Mouse (Mus musculus) stomach, embryonic 15.5 days (tissue): ENCODE measurements around the gene 1520401A03Rik. TPM values are rescaled to one million over a fixed set of nuclear protein-coding genes. Genes with fewer than 3 reads are reported as not detected.

Experiments
- ATAC-seq: fragments of 200-750 bp; cut with Nextera tagmentation; 2 replicates; pipeline ENCODE4 v1.8.0; 2017; ENCODE audit warnings: low read depth, moderate number of reproducible peaks, moderate TSS enrichment; ENCODE audit not compliant: insufficient read depth, low FRiP score
- H3K27ac ChIP-seq: fragments of 300-500 bp; sonication (generic); 2 replicates; pipeline ENCODE4 v1.5.1; 2015; ENCODE audit warnings: mild to moderate bottlenecking, inconsistent platforms
- H3K27me3 ChIP-seq: fragments of 300-500 bp; sonication (generic); replicated peaks from 2 replicates; pipeline ENCODE4 v1.6.1; 2015; ENCODE audit warnings: inconsistent platforms
- H3K36me3 ChIP-seq: fragments of 300-500 bp; sonication (generic); 2 replicates; pipeline ENCODE4 v1.6.1; 2015; ENCODE audit warnings: inconsistent platforms
- H3K4me1 ChIP-seq: fragments of 300-500 bp; sonication (generic); 2 replicates; pipeline ENCODE4 v1.6.1; 2015; ENCODE audit warnings: inconsistent platforms
- H3K4me2 ChIP-seq: fragments of 300-500 bp; sonication (generic); 2 replicates; pipeline ENCODE4 v1.6.1; 2015; ENCODE audit warnings: mild to moderate bottlenecking, inconsistent platforms
- H3K4me3 ChIP-seq: fragments of 300-500 bp; sonication (generic); replicated peaks from 2 replicates; pipeline ENCODE4 v1.5.1; 2015; ENCODE audit warnings: inconsistent platforms
- H3K9ac ChIP-seq: fragments of 300-500 bp; sonication (generic); 2 replicates; pipeline ENCODE4 v1.6.1; 2015; ENCODE audit warnings: inconsistent platforms
- H3K9me3 ChIP-seq: fragments of 300-500 bp; sonication (generic); 2 replicates; pipeline ENCODE4 v1.6.1; 2016; ENCODE audit warnings: inconsistent platforms
- WGBS: fragments of 180-500 bp; shearing (Covaris S2); methylation state at CpG from one replicate; pipeline ENCODE4 v1.1.7; 2015; 5-methylcytosine and 5-hydroxymethylcytosine counted together
- polyA plus RNA-seq: library from polyadenylated mRNA; unstranded; fragments of >200 nt; fragmentation: Nextera tagmentation; extraction: Ambion mirVana; gene quantifications from 2 replicates; pipeline ENCODE4 v1.2.1, GENCODE M21; 2015

1520401A03Rik gene
- polyA plus RNA-seq, 1 experiment from 2014 or later = 0.22 TPM

DNA sequence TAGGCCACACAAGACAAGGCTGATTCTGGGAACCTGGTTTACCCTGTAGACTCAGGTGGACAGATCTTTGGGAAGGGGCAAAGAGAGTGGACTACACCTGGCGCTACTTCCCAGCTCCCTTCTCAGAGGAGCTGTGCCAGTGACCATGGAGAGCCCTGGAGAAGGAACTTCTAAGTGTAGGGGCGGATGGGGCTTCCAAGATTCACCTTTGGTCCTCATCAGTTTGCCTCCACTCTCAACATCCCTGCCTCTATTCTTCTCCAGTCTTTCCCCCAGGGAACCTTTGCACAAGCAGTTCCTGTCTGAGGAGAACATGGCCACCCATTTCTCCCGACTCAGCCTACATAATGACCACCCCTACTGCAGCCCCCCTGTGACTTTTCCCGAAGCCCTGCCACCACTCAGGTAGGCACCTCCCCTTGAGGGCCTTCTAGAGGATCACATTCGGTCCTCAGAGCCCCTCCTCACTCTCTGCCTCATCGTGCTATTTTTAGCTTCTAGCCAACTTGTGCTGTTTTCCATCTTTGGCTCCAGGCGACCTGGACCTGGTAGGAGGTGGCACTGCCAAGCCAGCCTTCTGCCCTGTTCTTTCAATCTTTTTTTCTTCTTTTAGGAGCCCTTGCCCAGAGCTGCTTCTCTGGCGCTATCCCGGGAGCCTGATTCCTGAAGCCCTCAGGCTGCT is 48.2 kb downstream of the 1520401A03Rik start:
- Histone ChIP-seq H3K9me3 (no peaks in the 10 kb centered on the region), H3K4me1 (peaks cover 45% of the 10 kb centered on the region)

DNA sequence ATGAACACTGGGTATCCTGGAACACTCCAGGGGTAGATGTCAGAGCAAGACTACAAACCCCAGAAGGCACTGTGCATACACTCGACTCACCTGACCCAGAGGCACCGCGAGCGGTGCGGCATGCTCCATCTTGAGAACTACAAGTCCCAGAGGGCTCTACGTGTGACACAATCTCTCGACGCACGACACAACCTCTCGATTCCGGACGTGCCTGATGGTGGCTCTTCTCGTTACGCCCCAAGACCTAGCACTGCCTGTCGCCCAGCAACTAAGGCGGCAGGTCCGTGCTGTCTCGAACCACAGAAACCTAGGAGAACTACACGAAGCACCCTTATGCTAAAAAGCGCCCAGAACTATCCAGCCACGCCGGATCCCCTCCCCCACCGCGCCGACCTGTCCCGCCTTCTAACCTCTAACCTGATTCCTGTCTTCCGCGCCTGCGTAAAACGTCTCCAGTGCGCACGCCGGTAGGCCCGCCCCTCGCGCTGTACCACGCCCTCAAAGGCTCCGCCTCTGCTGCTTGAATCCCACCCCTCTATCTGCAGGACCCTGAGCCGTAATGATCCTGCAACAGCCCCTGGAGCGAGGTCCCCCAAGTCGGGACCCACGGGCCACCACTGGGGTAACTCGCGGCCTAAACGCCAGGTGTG is 49.0 kb downstream of the 1520401A03Rik start, which contains the start of the genes Hcfc1r1 and Thoc6:
Gene Hcfc1r1 (plus strand): TSS at position 173 of the 650 bp plus-strand sequence.
Gene Thoc6 (minus strand): TSS at position 459 of the 650 bp plus-strand sequence.
- Histone ChIP-seq H3K27me3 (peaks cover 3% of the 10 kb centered on the region; the same call in 1 of the 2 replicates), H3K4me3 (peak within 1 kb of the TSS; percentile 72), H3K4me1 (peaks cover 40% of the 10 kb centered on the region), H3K4me2 (peak within 1 kb of the TSS; percentile 96), H3K27ac (peak within 1 kb of the TSS; percentile 83), H3K36me3 (peaks cover 13% of the 10 kb centered on the region), H3K9me3 (no peaks in the 10 kb centered on the region), H3K9ac (peak within 1 kb of the TSS; percentile 52)
- ATAC-seq = peak; percentile 93
- WGBS = under 1% methylated on average over 45 of the region's 45 CpGs

More for the DNA sequence above, 48.2 kb downstream of the 1520401A03Rik start:
- Histone ChIP-seq H3K36me3 (peaks cover 7% of the 10 kb centered on the region; the same call in 1 of the 2 replicates), H3K9ac (peak overlapping the region; percentile 52), H3K27ac (peak overlapping the region; percentile 83), H3K4me2 (peak overlapping the region; percentile 96), H3K27me3 (peaks cover 7% of the 10 kb centered on the region), H3K4me3 (peak overlapping the region; percentile 72)
- ATAC-seq = no peak
- WGBS = 37% methylated on average over 9 of the region's 9 CpGs

DNA sequence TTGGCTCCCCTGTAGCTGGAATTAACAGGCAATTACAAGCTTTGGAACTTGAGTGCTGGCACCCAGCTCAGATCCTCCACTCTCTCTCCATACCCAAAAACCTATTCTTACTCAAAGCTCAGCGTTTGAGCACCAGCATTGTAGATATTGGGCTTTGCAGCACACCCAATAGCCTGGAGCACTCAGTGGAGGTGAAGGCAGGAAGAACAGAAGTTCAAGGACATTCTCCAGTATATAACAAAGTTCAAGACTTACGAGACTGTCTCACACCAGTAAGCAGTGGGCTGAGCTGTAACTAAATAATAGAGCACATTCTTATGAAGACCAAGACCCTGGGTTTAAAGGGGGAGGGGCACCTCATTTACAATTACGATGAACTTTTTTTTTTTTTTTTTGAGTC is 49.8 kb downstream of the 1520401A03Rik start:
- Histone ChIP-seq H3K9me3 (no peaks in the 10 kb centered on the region), H3K4me1 (peaks cover 40% of the 10 kb centered on the region), H3K36me3 (peaks cover 13% of the 10 kb centered on the region), H3K4me2 (peak overlapping the region; percentile 96), H3K4me3 (peak overlapping the region; percentile 72), H3K27ac (no peak overlapping the region), H3K9ac (no peak overlapping the region), H3K27me3 (no peaks in the 10 kb centered on the region)
- WGBS = 62% methylated on average over 3 of the region's 3 CpGs
- no peak for ATAC-seq

DNA sequence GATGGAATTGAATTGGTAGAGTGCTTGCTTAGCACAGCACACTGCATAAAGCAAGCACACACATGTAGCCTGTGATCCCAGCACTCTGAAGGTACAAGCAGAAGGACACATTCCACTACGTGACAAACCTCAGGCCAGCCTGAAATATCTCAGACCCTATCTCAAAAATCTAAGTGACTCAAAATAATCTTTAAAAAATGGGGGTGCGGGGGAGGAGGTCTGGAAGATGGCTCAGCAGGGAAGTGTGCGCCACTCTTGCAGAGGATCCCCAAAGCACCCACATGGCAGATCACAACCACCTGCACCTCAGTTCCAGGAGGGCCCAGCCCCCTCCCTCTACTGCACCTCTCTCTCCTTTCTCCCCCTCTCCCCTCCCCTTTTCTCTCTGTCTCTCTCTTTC is 51.1 kb downstream of the 1520401A03Rik start:
- H3K27me3 ChIP-seq = no peaks in the 10 kb centered on the region
- peaks cover 32% of the 10 kb centered on the region for H3K4me1 ChIP-seq
- no peak overlapping the region for H3K27ac ChIP-seq
- ATAC-seq = no peak
- no peaks in the 10 kb centered on the region for H3K9me3 ChIP-seq
- H3K9ac ChIP-seq = no peak overlapping the region
- peaks cover 20% of the 10 kb centered on the region for H3K36me3 ChIP-seq
- no peak overlapping the region for H3K4me3 ChIP-seq
- H3K4me2 ChIP-seq = no peak overlapping the region
- WGBS = 85% methylated on average over 3 of the region's 3 CpGs

DNA sequence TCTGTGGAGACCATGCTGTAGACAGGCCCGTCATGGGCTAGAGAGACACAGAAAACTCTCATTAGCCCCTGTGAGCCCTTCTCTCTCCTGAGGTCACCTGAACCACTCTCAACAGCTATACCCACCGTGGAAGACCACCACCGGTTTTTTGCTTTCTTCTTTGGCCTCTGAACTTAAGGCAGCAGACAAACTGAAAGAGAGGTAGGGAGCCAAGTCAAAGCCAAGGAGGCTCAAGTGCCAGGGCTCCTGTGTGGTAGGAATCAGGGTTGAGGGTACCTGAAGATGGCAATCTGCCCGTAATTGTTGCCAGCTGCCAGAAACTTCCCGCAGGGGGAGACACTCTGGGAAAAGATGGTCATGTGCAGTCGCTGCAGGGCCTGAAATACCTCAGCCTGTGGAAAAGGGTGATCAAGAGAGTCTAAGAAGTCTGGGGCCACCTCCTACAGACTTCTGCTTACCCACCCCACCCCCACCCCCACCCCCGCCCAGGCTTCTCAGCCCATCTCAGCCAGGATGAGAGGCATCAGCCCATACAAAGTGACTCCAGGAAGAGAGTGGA is 52.0 kb downstream of the 1520401A03Rik start:
- H3K9ac ChIP-seq = no peak overlapping the region
- H3K27me3 ChIP-seq = no peaks in the 10 kb centered on the region
- peaks cover 20% of the 10 kb centered on the region for H3K36me3 ChIP-seq
- ATAC-seq = no peak
- no peak overlapping the region for H3K4me3 ChIP-seq
- H3K4me2 ChIP-seq = no peak overlapping the region
- H3K9me3 ChIP-seq = no peaks in the 10 kb centered on the region
- H3K27ac ChIP-seq = no peak overlapping the region
- peaks cover 23% of the 10 kb centered on the region for H3K4me1 ChIP-seq
- WGBS = 90% methylated on average over 7 of the region's 7 CpGs

DNA sequence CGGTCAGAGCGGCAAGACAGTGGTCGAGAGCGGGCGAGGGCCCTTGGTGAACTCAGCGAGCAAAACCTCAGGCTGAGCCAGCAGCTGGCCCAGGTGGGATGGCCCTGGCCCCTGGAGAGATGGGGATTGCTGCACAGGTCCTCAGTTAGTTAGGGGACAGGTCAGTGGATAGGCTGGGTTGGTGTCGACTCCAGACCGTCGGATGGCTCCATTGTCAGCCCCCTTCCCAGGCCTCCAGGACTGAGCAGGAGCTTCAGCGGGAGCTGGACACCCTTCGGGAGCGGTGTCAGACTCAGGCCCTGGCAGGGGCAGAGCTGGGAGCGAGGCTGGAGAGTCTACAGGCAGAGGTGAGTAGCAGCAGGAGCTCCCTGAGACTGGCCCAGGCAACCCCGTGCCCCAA is 57.1 kb downstream of the 1520401A03Rik start:
- Histone ChIP-seq H3K36me3 (peaks cover 20% of the 10 kb centered on the region), H3K4me3 (no peak overlapping the region), H3K4me2 (no peak overlapping the region), H3K27me3 (peaks cover 16% of the 10 kb centered on the region), H3K9me3 (no peaks in the 10 kb centered on the region), H3K9ac (no peak overlapping the region), H3K27ac (no peak overlapping the region), H3K4me1 (0 out of 2 replicates have a peak, but pooled peaks cover 5% of the 10 kb centered on the region)
- WGBS = 80% methylated on average over 14 of the region's 14 CpGs
- ATAC-seq = no peak

DNA sequence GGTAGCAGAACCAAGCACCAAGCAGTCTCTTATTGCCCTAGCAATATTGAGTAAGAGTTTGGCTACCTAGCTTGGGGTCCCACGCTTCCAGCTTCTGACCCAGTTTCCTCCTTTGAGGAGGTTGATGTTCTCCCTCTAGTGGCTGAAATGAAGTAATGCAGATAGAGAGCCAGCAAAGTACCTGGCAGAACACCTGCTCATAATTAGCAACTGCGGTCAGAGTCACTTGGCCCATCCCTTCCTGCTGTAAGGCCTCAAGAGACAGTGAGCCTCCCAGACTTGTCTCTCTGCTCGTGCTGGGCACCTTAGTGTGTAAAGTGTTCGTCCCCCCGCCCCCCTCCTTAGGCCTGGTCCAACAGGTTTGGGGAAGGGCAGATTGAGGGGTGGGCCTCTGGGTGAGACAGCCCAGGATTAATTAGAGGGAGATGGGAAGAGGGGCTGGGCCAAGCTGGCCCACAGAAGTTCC is 58.0 kb downstream of the 1520401A03Rik start:
- Histone ChIP-seq H3K9me3 (no peaks in the 10 kb centered on the region), H3K36me3 (peaks cover 13% of the 10 kb centered on the region), H3K9ac (no peak overlapping the region), H3K27me3 (peaks cover 25% of the 10 kb centered on the region), H3K4me3 (no peak overlapping the region), H3K4me2 (no peak overlapping the region), H3K4me1 (0 out of 2 replicates have a peak, but pooled peaks cover 5% of the 10 kb centered on the region), H3K27ac (no peak overlapping the region)
- WGBS = 12% methylated on average over 5 of the region's 5 CpGs
- peak; percentile 14; the same call in 1 of the 2 replicates for ATAC-seq

DNA sequence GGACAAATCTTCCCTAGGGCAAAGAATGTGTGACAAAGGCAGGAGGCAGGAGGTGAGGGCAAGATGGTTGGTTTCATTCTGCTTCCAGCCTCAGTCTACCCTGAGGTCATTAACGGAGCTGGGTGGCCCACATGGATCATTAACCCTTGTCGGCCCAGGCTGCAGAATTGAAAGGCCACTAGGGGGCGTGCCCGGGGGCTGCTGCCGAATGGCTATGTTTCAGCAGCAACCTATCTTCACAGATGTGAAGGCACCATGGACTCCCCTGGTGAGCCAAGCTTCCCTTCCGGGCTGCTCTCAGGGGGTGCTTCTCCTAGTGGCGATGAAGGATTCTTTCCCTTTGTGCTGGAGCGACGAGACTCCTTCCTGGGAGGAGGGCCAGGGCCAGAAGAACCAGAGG is 61.1 kb downstream of the 1520401A03Rik start:
- Histone ChIP-seq H3K4me1 (0 out of 2 replicates have a peak, but pooled peaks cover 5% of the 10 kb centered on the region), H3K27ac (no peak overlapping the region), H3K4me2 (peak overlapping the region; percentile 55), H3K27me3 (peaks cover 26% of the 10 kb centered on the region), H3K9me3 (no peaks in the 10 kb centered on the region), H3K4me3 (no peak overlapping the region), H3K36me3 (no peaks in the 10 kb centered on the region), H3K9ac (no peak overlapping the region)
- WGBS = 2% methylated on average over 9 of the region's 9 CpGs
- no peak for ATAC-seq

DNA sequence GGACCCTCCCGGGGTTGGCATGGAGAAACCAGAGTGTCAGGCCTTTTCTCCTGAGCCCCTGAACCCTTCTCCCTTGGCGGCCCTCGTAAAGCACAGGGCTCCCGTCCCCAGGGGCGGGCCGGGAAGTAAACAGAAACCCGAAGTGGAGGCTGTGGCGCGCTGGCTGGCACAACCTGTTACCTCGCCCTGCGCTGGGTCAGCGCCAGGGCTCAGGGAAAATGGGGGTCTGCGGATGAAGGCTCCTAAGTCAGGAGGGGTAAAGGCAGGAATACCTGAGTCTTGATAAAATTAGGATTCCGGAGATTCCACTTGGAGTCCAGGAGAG is 61.7 kb downstream of the 1520401A03Rik start:
- Histone ChIP-seq H3K9ac (no peak overlapping the region), H3K9me3 (no peaks in the 10 kb centered on the region), H3K27ac (peak overlapping the region; percentile 60; the same call in 1 of the 2 replicates), H3K4me3 (peak overlapping the region; percentile 37), H3K4me2 (peak overlapping the region; percentile 55), H3K4me1 (0 out of 2 replicates have a peak, but pooled peaks cover 5% of the 10 kb centered on the region), H3K36me3 (no peaks in the 10 kb centered on the region), H3K27me3 (peaks cover 26% of the 10 kb centered on the region)
- 4% methylated on average over 14 of the region's 14 CpGs for WGBS
- peak; percentile 63; the same call in 1 of the 2 replicates for ATAC-seq

DNA sequence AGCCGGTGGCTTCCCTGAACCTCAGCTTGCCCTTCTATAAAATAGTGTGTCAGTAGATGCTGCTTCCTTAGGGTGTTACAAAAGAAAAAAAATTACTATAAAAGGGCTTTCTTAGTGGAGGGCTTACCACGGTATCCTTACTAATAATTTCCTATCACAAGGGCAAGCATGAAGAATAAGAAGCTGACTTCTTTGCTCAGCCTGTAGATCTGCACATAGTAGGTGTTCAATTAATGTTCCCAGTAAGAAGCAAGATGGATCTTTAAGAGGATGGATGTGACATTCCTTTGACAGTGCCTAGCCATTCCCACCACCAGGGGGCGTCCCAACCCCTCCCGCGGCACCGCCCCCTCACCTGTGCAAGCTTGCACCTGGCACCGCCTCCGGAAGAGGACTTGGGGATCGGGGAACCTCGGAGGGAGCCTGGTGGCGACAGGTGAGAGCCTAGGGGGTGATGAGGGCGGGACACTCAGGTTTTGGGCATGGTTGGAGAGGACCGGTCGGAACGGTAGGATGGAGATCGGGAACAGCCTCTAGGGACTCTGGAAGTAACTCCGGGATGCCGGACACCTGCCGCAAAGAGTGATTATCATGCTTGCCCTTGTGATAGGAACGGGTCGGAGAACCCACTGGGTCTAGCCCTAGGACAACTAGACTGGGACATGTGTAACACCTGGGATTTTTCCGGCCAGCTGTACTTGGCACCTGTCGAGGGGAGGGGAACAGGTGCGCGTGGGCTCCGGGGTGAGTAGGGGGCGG is 62.3 kb downstream of the 1520401A03Rik start, which contains the start of gene Bicdl2:
Gene Bicdl2 (plus strand): TSS at position 390 of the 759 bp plus-strand sequence.
- peak within 1 kb of the TSS; percentile 60; the same call in 1 of the 2 replicates for H3K27ac ChIP-seq
- no peaks in the 10 kb centered on the region for H3K9me3 ChIP-seq
- peaks cover 26% of the 10 kb centered on the region for H3K27me3 ChIP-seq
- peak within 1 kb of the TSS; percentile 55 for H3K4me2 ChIP-seq
- ATAC-seq = peak; percentile 33; the same call in 1 of the 2 replicates
- no peaks in the 10 kb centered on the region for H3K36me3 ChIP-seq
- H3K4me1 ChIP-seq = 0 out of 2 replicates have a peak, but pooled peaks cover 5% of the 10 kb centered on the region
- no peak within 1 kb of the TSS for H3K9ac ChIP-seq
- WGBS = 5% methylated on average over 27 of the region's 27 CpGs
- H3K4me3 ChIP-seq = peak within 1 kb of the TSS; percentile 37

DNA sequence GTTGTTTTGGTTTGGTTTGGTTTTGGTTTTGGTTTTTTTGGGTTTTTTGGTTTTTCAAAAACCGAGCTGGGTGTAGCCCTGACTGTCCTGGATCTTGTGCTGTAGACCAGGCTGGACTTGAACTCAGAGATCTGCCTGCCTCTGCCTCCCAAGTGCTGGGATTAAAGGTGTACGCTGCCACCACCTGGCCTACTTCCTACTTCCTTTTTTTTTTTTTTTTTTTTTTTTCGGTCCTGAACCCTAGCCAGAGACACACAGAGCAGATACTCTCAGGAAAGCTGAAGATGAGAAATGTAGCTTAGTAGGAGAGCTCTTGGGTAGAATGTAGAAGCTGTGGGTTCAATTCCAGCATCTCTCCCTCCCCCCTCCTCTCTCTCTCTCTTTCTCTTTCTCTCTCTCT is 64.1 kb downstream of the 1520401A03Rik start:
- no peak overlapping the region for H3K9ac ChIP-seq
- H3K9me3 ChIP-seq = no peaks in the 10 kb centered on the region
- H3K27ac ChIP-seq = no peak overlapping the region
- ATAC-seq = no peak
- H3K27me3 ChIP-seq = peaks cover 26% of the 10 kb centered on the region
- H3K4me2 ChIP-seq = no peak overlapping the region
- H3K4me3 ChIP-seq = no peak overlapping the region
- H3K36me3 ChIP-seq = no peaks in the 10 kb centered on the region
- H3K4me1 ChIP-seq = no peaks in the 10 kb centered on the region
- WGBS = 92% methylated on average over 3 of the region's 3 CpGs
